Mouse (Mus musculus) stomach, embryonic 14.5 days (tissue): ENCODE measurements around the gene Ppp3cb. TPM values are rescaled to one million over a fixed set of nuclear protein-coding genes. Genes with fewer than 3 reads are reported as not detected.
"Not testable (repeated sequence)": the region's sequence is repeated elsewhere in the genome, so short reads cannot be mapped to it uniquely, and the experiment has no call there.

Experiments
- ATAC-seq: fragments of 200-750 bp; cut with Nextera tagmentation; 2 replicates; pipeline ENCODE4 v1.8.0; 2017; ENCODE audit warnings: low read depth, moderate TSS enrichment; ENCODE audit not compliant: insufficient number of reproducible peaks, insufficient read depth, low FRiP score
- H3K27ac ChIP-seq: fragments of 300-500 bp; sonication (generic); 2 replicates; pipeline ENCODE4 v1.5.1; 2014; ENCODE audit warnings: mild to moderate bottlenecking, low read length, moderate library complexity, mixed read lengths
- H3K27me3 ChIP-seq: fragments of 300-500 bp; sonication (generic); 2 replicates; pipeline ENCODE4 v1.6.1; 2014; ENCODE audit warnings: low read length, control low read depth, mixed read lengths; ENCODE audit not compliant: control insufficient read depth, insufficient read depth
- H3K36me3 ChIP-seq: fragments of 300-500 bp; sonication (generic); 2 replicates; pipeline ENCODE4 v1.6.1; 2014; ENCODE audit warnings: mild to moderate bottlenecking, control low read depth, low read length, moderate library complexity, mixed read lengths; ENCODE audit not compliant: control insufficient read depth, insufficient read depth
- H3K4me1 ChIP-seq: fragments of 300-500 bp; sonication (generic); 2 replicates; pipeline ENCODE4 v1.6.1; 2014; ENCODE audit warnings: low read length, control low read depth, mixed read lengths; ENCODE audit not compliant: control insufficient read depth, insufficient read depth
- H3K4me2 ChIP-seq: fragments of 300-500 bp; sonication (generic); replicated peaks from 2 replicates; pipeline ENCODE4 v1.6.1; 2014; ENCODE audit warnings: low read depth, low read length, control low read depth
- H3K4me3 ChIP-seq: fragments of 300-500 bp; sonication (generic); 2 replicates; pipeline ENCODE4 v1.5.1; 2014; ENCODE audit warnings: low read depth, low read length, control low read depth
- H3K9ac ChIP-seq: fragments of 300-500 bp; sonication (generic); replicated peaks from 2 replicates; pipeline ENCODE4 v1.6.1; 2014; ENCODE audit warnings: low read depth, mild to moderate bottlenecking, control low read depth, low read length, moderate library complexity, mixed read lengths
- H3K9me3 ChIP-seq: fragments of 300-500 bp; sonication (generic); 2 replicates; pipeline ENCODE4 v1.6.1; 2016; ENCODE audit warnings: low read depth, low read length, control low read depth; ENCODE audit not compliant: control insufficient read depth
- WGBS: fragments of 180-500 bp; shearing (Covaris S2); extraction: QIAGEN DNeasy Blood & Tissue Kit; methylation state at CpG from one replicate; pipeline ENCODE4 v1.1.7; 2014; 5-methylcytosine and 5-hydroxymethylcytosine counted together
- polyA plus RNA-seq: library from polyadenylated mRNA; unstranded; fragments of >200 nt; fragmentation: Nextera tagmentation; extraction: Ambion mirVana; gene quantifications from 2 replicates; pipeline ENCODE4 v1.2.1, GENCODE M21; 2014

The Ppp3cb gene
- polyA plus RNA-seq = 64.6 and 67.3 TPM in 2 replicates

DNA sequence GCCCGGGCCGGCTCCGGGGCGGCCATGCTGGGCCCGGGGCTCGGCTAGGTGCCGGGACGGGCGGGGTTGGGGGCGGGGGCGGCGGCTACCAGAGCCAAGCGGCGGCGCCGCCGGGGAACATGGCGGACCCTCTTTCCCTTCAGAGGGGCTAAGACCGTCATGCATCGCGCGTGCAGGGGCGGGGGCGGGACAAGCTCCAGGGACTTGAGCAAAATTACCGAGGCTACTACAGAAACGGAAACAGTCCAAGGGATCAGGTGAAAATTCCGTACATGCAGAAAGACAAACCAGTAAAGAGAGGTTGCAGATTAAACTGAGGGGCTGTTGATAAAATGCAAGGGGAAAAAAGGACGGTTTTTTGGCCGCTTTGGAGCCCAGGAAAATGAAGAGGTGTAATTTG is at the start of gene Ppp3cb:
Gene Ppp3cb (minus strand): TSS at position 159 of the 400 bp plus-strand sequence.
- H3K4me1 ChIP-seq = peaks cover 5% of the 10 kb centered on the region; the same call in 1 of the 2 replicates
- H3K9me3 ChIP-seq = no peaks in the 10 kb centered on the region
- H3K27me3 ChIP-seq = no peaks in the 10 kb centered on the region
- H3K27ac ChIP-seq = peak within 1 kb of the TSS; percentile 99
- ATAC-seq = peak; percentile 90
- under 1% methylated on average over 23 of the region's 29 CpGs for WGBS
- peak within 1 kb of the TSS; percentile 83 for H3K9ac ChIP-seq
- H3K4me2 ChIP-seq = peak within 1 kb of the TSS; percentile 57
- H3K4me3 ChIP-seq = peak within 1 kb of the TSS; percentile 77
- peaks cover 8% of the 10 kb centered on the region for H3K36me3 ChIP-seq

- ATAC-seq = no peak
- Histone ChIP-seq H3K4me2 (no peak overlapping the region), H3K4me1 (no peaks in the 10 kb centered on the region), H3K27ac (no peak overlapping the region), H3K4me3 (no peak overlapping the region), H3K36me3 (no peaks in the 10 kb centered on the region), H3K27me3 (no peaks in the 10 kb centered on the region), H3K9ac (no peak overlapping the region), H3K9me3 (no peaks in the 10 kb centered on the region)
- WGBS = 56% methylated on average over 3 of the region's 3 CpGs
Observed at GRCm38 (mm10) chr14:20595781-20596180, 49.4 kb upstream of the Ppp3cb start.

DNA sequence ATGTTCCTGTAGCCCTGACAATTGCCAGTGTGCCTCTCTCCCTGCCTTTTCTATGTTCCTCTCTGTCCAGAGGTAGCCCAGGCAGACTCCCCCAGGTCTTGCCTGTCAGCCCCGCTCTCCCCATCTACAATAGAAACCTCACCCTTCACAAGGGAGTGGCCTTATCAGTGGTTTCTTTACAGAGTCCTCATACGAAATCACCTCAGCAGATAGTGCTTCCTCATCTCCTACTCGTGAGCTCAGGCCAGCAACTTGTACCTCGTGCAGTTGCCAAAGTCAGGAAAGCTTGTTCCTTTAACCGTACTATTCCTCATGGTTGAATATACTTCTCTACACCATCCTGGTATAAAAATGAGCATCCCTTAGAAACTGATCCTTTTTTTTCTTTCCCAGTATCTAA is 41.1 kb upstream of the Ppp3cb start:
- Histone ChIP-seq H3K27me3 (no peaks in the 10 kb centered on the region), H3K4me1 (no peaks in the 10 kb centered on the region), H3K9me3 (no peaks in the 10 kb centered on the region), H3K4me2 (no peak overlapping the region), H3K36me3 (peaks cover 8% of the 10 kb centered on the region), H3K27ac (no peak overlapping the region), H3K9ac (no peak overlapping the region), H3K4me3 (no peak overlapping the region)
- no peak for ATAC-seq
- 73% methylated on average over 5 of the region's 5 CpGs for WGBS

DNA sequence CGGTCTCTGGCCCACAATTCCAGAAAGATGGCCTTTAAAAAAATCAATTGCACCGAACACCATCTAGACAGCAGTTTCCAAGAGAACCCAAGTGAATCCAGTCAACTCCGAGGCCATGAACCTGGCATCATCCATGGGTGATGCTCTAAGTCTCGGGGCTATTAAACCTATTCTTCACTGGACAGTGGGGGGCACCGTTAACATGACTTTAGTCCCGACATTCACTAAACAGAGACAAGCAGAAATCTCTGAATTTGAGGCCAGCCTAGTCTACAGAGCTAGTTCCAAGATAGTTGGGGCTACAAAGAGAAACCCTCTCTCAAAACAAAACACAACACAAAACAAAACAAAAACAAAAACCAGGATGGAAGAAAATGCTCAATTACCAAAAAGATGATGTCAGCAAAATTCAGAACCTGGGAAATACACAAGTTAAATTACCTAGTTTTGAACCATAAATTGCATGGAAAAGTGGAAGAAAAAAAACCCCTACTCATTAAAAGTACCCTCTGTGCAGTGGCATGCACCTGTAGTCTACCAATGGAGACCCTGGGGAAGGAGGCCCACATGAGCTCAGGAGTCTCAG is 32.5 kb upstream of the Ppp3cb start:
- Histone ChIP-seq H3K4me2 (no peak overlapping the region), H3K4me3 (no peak overlapping the region), H3K4me1 (no peaks in the 10 kb centered on the region), H3K27me3 (no peaks in the 10 kb centered on the region), H3K36me3 (peaks cover 10% of the 10 kb centered on the region), H3K9ac (no peak overlapping the region), H3K27ac (no peak overlapping the region), H3K9me3 (no peaks in the 10 kb centered on the region)
- no peak for ATAC-seq
- WGBS = 66% methylated on average over 6 of the region's 6 CpGs

DNA sequence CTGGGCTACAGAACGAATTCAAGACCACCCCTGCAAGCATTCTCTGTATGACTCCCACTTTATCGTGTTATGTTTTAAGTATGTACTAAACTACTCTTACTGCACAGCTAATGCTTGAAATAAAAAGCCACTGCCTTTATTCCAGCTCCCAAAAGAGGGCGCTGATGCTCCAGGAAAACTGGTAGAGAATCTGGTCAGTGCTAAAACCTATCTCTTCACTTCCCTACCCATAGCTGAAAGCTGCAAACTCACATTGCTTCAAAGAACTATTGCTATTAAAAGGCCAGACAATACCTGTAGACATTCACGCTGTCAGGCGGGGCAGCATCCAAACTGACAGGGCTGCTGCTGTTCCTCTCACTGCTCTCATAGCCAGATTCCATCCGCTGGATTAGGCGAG is 29.8 kb upstream of the Ppp3cb start:
- H3K9ac ChIP-seq = no peak overlapping the region
- no peaks in the 10 kb centered on the region for H3K9me3 ChIP-seq
- no peak overlapping the region for H3K4me2 ChIP-seq
- WGBS = 55% methylated on average over 7 of the region's 7 CpGs
- H3K27ac ChIP-seq = no peak overlapping the region
- no peaks in the 10 kb centered on the region for H3K27me3 ChIP-seq
- no peaks in the 10 kb centered on the region for H3K4me1 ChIP-seq
- ATAC-seq = no peak
- H3K36me3 ChIP-seq = peaks cover 12% of the 10 kb centered on the region
- no peak overlapping the region for H3K4me3 ChIP-seq

DNA sequence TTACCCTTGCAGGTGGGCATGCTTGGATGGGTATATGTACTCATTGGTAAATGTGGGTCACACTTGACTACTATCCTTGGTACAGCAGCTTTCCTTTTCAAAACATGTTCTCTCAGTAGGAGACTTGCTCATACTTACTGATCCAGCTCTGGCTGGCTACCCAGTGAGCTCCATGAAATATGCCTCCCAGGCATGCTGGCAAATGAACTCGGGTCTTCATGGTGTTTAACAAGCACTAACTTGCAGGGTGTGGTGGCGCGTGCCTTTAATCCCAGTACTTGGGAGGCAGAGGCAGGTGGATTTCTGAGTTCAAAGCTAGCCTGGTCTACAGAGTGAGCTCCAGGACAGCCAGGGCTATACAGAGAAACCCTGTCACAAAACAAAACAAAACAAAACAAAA is 26.8 kb upstream of the Ppp3cb start:
- not testable (repeated sequence) for H3K4me3 ChIP-seq, H3K27ac ChIP-seq, H3K9ac ChIP-seq, ATAC-seq, H3K4me1 ChIP-seq, H3K4me2 ChIP-seq, H3K9me3 ChIP-seq, H3K27me3 ChIP-seq
- H3K36me3 ChIP-seq = peaks cover 26% of the 10 kb centered on the region
- 91% methylated on average over 3 of the region's 3 CpGs for WGBS

DNA sequence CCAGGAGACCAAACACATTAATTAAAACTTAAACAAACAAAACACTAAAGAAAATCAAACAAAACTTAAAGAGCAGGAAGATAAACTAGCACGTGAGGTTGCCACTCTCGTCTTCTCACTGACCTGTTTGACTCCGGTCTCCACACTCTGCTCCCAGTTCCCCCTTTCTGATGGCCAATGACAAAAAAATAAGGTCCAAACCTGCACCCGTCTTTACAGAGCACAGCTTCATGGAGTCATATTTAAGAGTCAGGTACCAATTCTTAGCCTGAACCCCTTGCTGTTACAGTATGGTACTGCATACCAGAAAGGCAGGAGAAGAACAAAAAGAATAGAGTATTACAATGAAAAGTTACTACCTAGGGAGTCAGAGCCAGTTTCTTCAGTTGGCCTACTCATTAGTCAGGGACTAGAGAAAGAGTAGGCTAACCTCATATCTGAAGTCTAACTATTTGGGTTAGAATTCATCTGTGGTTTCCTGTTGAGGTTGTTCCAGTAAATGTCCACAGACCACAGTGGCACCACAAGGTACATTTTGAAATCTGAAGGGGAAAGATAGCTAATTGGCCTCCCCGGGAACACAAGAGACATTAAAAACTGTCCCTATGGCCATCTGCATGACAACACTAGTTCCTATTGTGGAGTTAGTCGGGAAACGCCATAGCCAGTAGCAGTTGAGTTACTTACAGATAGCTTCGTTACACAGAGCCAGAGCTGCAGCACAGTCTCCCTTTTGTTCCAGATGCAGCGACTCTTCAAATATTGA is 19.1 kb upstream of the Ppp3cb start:
- H3K4me2 ChIP-seq = no peak overlapping the region
- ATAC-seq = no peak
- peaks cover 25% of the 10 kb centered on the region; the same call in 1 of the 2 replicates for H3K36me3 ChIP-seq
- H3K9me3 ChIP-seq = no peaks in the 10 kb centered on the region
- no peak overlapping the region for H3K9ac ChIP-seq
- no peaks in the 10 kb centered on the region for H3K4me1 ChIP-seq
- 61% methylated on average over 9 of the region's 9 CpGs for WGBS
- H3K27me3 ChIP-seq = no peaks in the 10 kb centered on the region
- no peak overlapping the region for H3K4me3 ChIP-seq
- peak overlapping the region; percentile 52; the same call in 1 of the 2 replicates for H3K27ac ChIP-seq

- no peak overlapping the region for H3K9ac ChIP-seq
- H3K27ac ChIP-seq = peak overlapping the region; percentile 15; the same call in 1 of the 2 replicates
- H3K36me3 ChIP-seq = peaks cover 23% of the 10 kb centered on the region; the same call in 1 of the 2 replicates
- H3K27me3 ChIP-seq = no peaks in the 10 kb centered on the region
- 63% methylated on average over 12 of the region's 12 CpGs for WGBS
- H3K4me1 ChIP-seq = no peaks in the 10 kb centered on the region
- ATAC-seq = no peak
- no peak overlapping the region for H3K4me2 ChIP-seq
- H3K4me3 ChIP-seq = no peak overlapping the region
- no peaks in the 10 kb centered on the region for H3K9me3 ChIP-seq
Observed at GRCm38 (mm10) chr14:20564692-20565091, 18.3 kb upstream of the Ppp3cb start.
